17 mouse cellular contexts compared by ENCODE assay signal in the genomic region with DNA sequence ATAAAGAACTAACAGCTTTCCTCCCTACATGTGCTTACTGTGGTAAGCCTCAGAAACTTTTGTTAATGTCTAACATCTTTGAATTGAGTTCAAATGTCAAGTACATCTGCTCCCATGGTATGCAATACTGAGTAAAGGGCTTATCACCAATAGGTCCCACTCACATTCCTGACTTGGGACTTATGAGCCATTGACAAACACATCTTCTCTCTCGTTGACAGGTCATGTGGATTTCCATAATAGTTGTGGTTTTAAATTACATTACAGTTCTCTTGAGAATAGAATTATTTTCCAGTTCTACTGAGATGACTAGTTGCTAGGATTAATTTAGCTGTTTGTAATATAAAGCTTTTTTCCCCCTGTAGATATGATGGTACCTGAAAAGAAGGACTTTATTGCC. TPM values are rescaled to one million over a fixed set of nuclear protein-coding genes. Genes with fewer than 3 reads are reported as not detected.
"Had no signal": no experiment of that assay in that cellular context is flagged by ENCODE, and none has a peak within 500 bp of the region (broad histone marks: within the 10 kb centered on the region; RNA-seq: fewer than 3 reads in every experiment).

No protein-coding gene starts in this region.

- H3K4me3 ChIP-seq: neural tube, embryonic 13.5 days; neural tube, embryonic 15.5 days; stomach, embryonic 15.5 days had no signal

- DNase-seq: retina, postnatal 1 day; right cerebral cortex, adult 18-20 months; right cerebral cortex, postnatal 14 days; right cerebral cortex, postnatal 25 days; right cerebral cortex, postnatal 4 days; spleen, adult 18-20 months; thymus, adult 18-20 months; thymus, adult 2 months; thymus, postnatal 14 days; thymus, postnatal 25 days; thymus, postnatal 36 days; thymus, postnatal 4 days had no signal

- H3K27ac ChIP-seq: neural tube, embryonic 13.5 days; neural tube, embryonic 15.5 days; stomach, embryonic 15.5 days; stomach, postnatal 0 days had no signal

RNA-seq across cellular contexts. Expression of gene Prdm5, which starts 49.9 kb away (rescaled TPM):
- total RNA-seq: neutrophil, adult 5-6 weeks had no signal
